Mouse (Mus musculus) lung, embryonic 15.5 days (tissue): ENCODE measurements around the gene Gramd1b. TPM values are rescaled to one million over a fixed set of nuclear protein-coding genes. Genes with fewer than 3 reads are reported as not detected.

Experiments
- ATAC-seq: fragments of 200-750 bp; cut with Nextera tagmentation; 2 replicates; pipeline ENCODE4 v1.8.0; 2017; ENCODE audit warnings: moderate number of reproducible peaks, borderline replicate concordance; ENCODE audit not compliant: low FRiP score, low TSS enrichment; ENCODE audit errors: extremely low read depth
- H3K27ac ChIP-seq: fragments of 300-500 bp; sonication (generic); 2 replicates; pipeline ENCODE4 v1.5.1; 2015; ENCODE audit warnings: moderate library complexity, mild to moderate bottlenecking, inconsistent platforms
- H3K27me3 ChIP-seq: fragments of 300-500 bp; sonication (generic); 2 replicates; pipeline ENCODE4 v1.6.1; 2015; ENCODE audit warnings: inconsistent platforms
- H3K36me3 ChIP-seq: fragments of 300-500 bp; sonication (generic); 2 replicates; pipeline ENCODE4 v1.6.1; 2015; ENCODE audit warnings: inconsistent platforms
- H3K4me1 ChIP-seq: fragments of 300-500 bp; sonication (generic); 2 replicates; pipeline ENCODE4 v1.6.1; 2015; ENCODE audit warnings: inconsistent platforms
- H3K4me2 ChIP-seq: fragments of 300-500 bp; sonication (generic); 2 replicates; pipeline ENCODE4 v1.6.1; 2015; ENCODE audit warnings: inconsistent platforms, mild to moderate bottlenecking, moderate library complexity
- H3K4me3 ChIP-seq: fragments of 300-500 bp; sonication (generic); 2 replicates; pipeline ENCODE4 v1.5.1; 2015; ENCODE audit warnings: mild to moderate bottlenecking, inconsistent platforms
- H3K9ac ChIP-seq: fragments of 300-500 bp; sonication (generic); 2 replicates; pipeline ENCODE4 v1.6.1; 2015; ENCODE audit warnings: inconsistent platforms
- H3K9me3 ChIP-seq: fragments of 300-500 bp; sonication (generic); 2 replicates; pipeline ENCODE4 v1.6.1; 2016; ENCODE audit warnings: inconsistent platforms
- WGBS: fragments of 180-500 bp; shearing (Covaris S2); methylation state at CpG from one replicate; pipeline ENCODE4 v1.1.7; 2015; 5-methylcytosine and 5-hydroxymethylcytosine counted together
- polyA plus RNA-seq: library from polyadenylated mRNA; unstranded; fragments of >200 nt; fragmentation: Nextera tagmentation; extraction: Ambion mirVana; gene quantifications from 2 replicates; pipeline ENCODE4 v1.2.1, GENCODE M21; 2015

Gene Gramd1b
- polyA plus RNA-seq, 1 experiment from 2014 or later: 5.5 TPM

- H3K4me3 ChIP-seq: no peak overlapping the region
- H3K4me2 ChIP-seq: no peak overlapping the region
- 79% methylated on average over 5 of the region's 5 CpGs for WGBS
- ATAC-seq: no peak
- H3K9me3 ChIP-seq: no peaks in the 10 kb centered on the region
- H3K27ac ChIP-seq: no peak overlapping the region
- no peak overlapping the region for H3K9ac ChIP-seq
- no peaks in the 10 kb centered on the region for H3K4me1 ChIP-seq
- H3K27me3 ChIP-seq: no peaks in the 10 kb centered on the region
- H3K36me3 ChIP-seq: no peaks in the 10 kb centered on the region
Observed at GRCm38 (mm10) chr9:40547876-40548275, 16.7 kb upstream of the Gramd1b start.

- no peaks in the 10 kb centered on the region for H3K4me1 ChIP-seq
- H3K4me2 ChIP-seq: no peak overlapping the region
- WGBS: 86% methylated on average over 6 of the region's 6 CpGs
- no peak for ATAC-seq
- no peaks in the 10 kb centered on the region for H3K9me3 ChIP-seq
- no peak overlapping the region for H3K9ac ChIP-seq
- no peaks in the 10 kb centered on the region for H3K36me3 ChIP-seq
- H3K27ac ChIP-seq: no peak overlapping the region
- no peaks in the 10 kb centered on the region for H3K27me3 ChIP-seq
- H3K4me3 ChIP-seq: no peak overlapping the region
Observed at GRCm38 (mm10) chr9:40545193-40545592, 14.0 kb upstream of the Gramd1b start.

- WGBS: 79% methylated on average over 8 of the region's 8 CpGs
- Histone ChIP-seq H3K4me2 (no peak overlapping the region), H3K9me3 (no peaks in the 10 kb centered on the region), H3K4me1 (peaks cover 5% of the 10 kb centered on the region), H3K9ac (no peak overlapping the region), H3K4me3 (no peak overlapping the region), H3K27me3 (no peaks in the 10 kb centered on the region), H3K36me3 (no peaks in the 10 kb centered on the region), H3K27ac (no peak overlapping the region)
- no peak for ATAC-seq
Observed at GRCm38 (mm10) chr9:40539588-40540140, 8.5 kb upstream of the Gramd1b start.

- peaks cover 5% of the 10 kb centered on the region for H3K4me1 ChIP-seq
- H3K27me3 ChIP-seq: no peaks in the 10 kb centered on the region
- ATAC-seq: peak; percentile 46; the same call in 1 of the 2 replicates
- no peak overlapping the region for H3K4me3 ChIP-seq
- H3K9me3 ChIP-seq: no peaks in the 10 kb centered on the region
- no peak overlapping the region for H3K4me2 ChIP-seq
- H3K9ac ChIP-seq: no peak overlapping the region
- no peak overlapping the region for H3K27ac ChIP-seq
- H3K36me3 ChIP-seq: no peaks in the 10 kb centered on the region
- 31% methylated on average over 2 of the region's 2 CpGs for WGBS
Observed at GRCm38 (mm10) chr9:40537708-40538105, 6.5 kb upstream of the Gramd1b start.

- 64% methylated on average over 3 of the region's 3 CpGs for WGBS
- Histone ChIP-seq H3K27ac (no peak overlapping the region), H3K36me3 (no peaks in the 10 kb centered on the region), H3K4me3 (no peak overlapping the region), H3K4me2 (no peak overlapping the region), H3K27me3 (peaks cover 2% of the 10 kb centered on the region; the same call in 1 of the 2 replicates), H3K4me1 (peaks cover 5% of the 10 kb centered on the region), H3K9ac (no peak overlapping the region), H3K9me3 (no peaks in the 10 kb centered on the region)
- ATAC-seq: no peak
Observed at GRCm38 (mm10) chr9:40537044-40537707, 6.0 kb upstream of the Gramd1b start.

- no peaks in the 10 kb centered on the region for H3K36me3 ChIP-seq
- no peak for ATAC-seq
- H3K4me3 ChIP-seq: peak overlapping the region; percentile 45
- no peak overlapping the region for H3K27ac ChIP-seq
- peaks cover 26% of the 10 kb centered on the region for H3K27me3 ChIP-seq
- H3K9me3 ChIP-seq: no peaks in the 10 kb centered on the region
- H3K4me1 ChIP-seq: peaks cover 6% of the 10 kb centered on the region; the same call in 1 of the 2 replicates
- peak overlapping the region; percentile 86 for H3K4me2 ChIP-seq
- no peak overlapping the region for H3K9ac ChIP-seq
- WGBS: 57% methylated on average over 8 of the region's 8 CpGs
Observed at GRCm38 (mm10) chr9:40530536-40530935, 647 bp downstream of the Gramd1b start.

GRCm38 (mm10) chr9:40528733-40529132 is 2.5 kb downstream of the Gramd1b start:
- H3K9me3 ChIP-seq: no peaks in the 10 kb centered on the region
- H3K9ac ChIP-seq: no peak overlapping the region
- no peaks in the 10 kb centered on the region for H3K36me3 ChIP-seq
- 49% methylated on average over 4 of the region's 4 CpGs for WGBS
- ATAC-seq: no peak
- no peak overlapping the region for H3K4me3 ChIP-seq
- no peak overlapping the region for H3K4me2 ChIP-seq
- peaks cover 6% of the 10 kb centered on the region; the same call in 1 of the 2 replicates for H3K4me1 ChIP-seq
- H3K27ac ChIP-seq: no peak overlapping the region
- peaks cover 26% of the 10 kb centered on the region for H3K27me3 ChIP-seq

GRCm38 (mm10) chr9:40526928-40527327 is 4.3 kb downstream of the Gramd1b start:
- 28% methylated on average over 3 of the region's 3 CpGs for WGBS

GRCm38 (mm10) chr9:40522156-40522555 is 9.0 kb downstream of the Gramd1b start:
- WGBS: 73% methylated on average over 7 of the region's 7 CpGs
- Histone ChIP-seq H3K4me2 (no peak overlapping the region), H3K27ac (no peak overlapping the region), H3K4me1 (no peaks in the 10 kb centered on the region), H3K9ac (no peak overlapping the region), H3K36me3 (no peaks in the 10 kb centered on the region), H3K27me3 (no peaks in the 10 kb centered on the region), H3K9me3 (no peaks in the 10 kb centered on the region), H3K4me3 (no peak overlapping the region)
- no peak for ATAC-seq

More at GRCm38 (mm10) chr9:40526928-40527327, 4.3 kb downstream of the Gramd1b start:
- Histone ChIP-seq H3K36me3 (no peaks in the 10 kb centered on the region), H3K4me2 (no peak overlapping the region), H3K4me3 (no peak overlapping the region), H3K4me1 (peaks cover 6% of the 10 kb centered on the region; the same call in 1 of the 2 replicates), H3K9ac (no peak overlapping the region), H3K27me3 (peaks cover 21% of the 10 kb centered on the region), H3K9me3 (no peaks in the 10 kb centered on the region), H3K27ac (no peak overlapping the region)
- no peak for ATAC-seq

GRCm38 (mm10) chr9:40521097-40521496 is 10.1 kb downstream of the Gramd1b start:
- H3K4me1 ChIP-seq: no peaks in the 10 kb centered on the region
- H3K27ac ChIP-seq: no peak overlapping the region
- no peak overlapping the region for H3K4me2 ChIP-seq
- WGBS: 75% methylated on average over 6 of the region's 6 CpGs
- H3K4me3 ChIP-seq: no peak overlapping the region
- no peaks in the 10 kb centered on the region for H3K9me3 ChIP-seq
- H3K36me3 ChIP-seq: no peaks in the 10 kb centered on the region
- no peak for ATAC-seq
- H3K9ac ChIP-seq: no peak overlapping the region
- H3K27me3 ChIP-seq: no peaks in the 10 kb centered on the region

- H3K9me3 ChIP-seq: no peaks in the 10 kb centered on the region
- no peak overlapping the region for H3K4me3 ChIP-seq
- ATAC-seq: no peak
- H3K4me1 ChIP-seq: no peaks in the 10 kb centered on the region
- H3K27ac ChIP-seq: no peak overlapping the region
- no peak overlapping the region for H3K4me2 ChIP-seq
- no peaks in the 10 kb centered on the region for H3K27me3 ChIP-seq
- no peak overlapping the region for H3K9ac ChIP-seq
- WGBS: 75% methylated on average over 3 of the region's 3 CpGs
- H3K36me3 ChIP-seq: no peaks in the 10 kb centered on the region
Observed at GRCm38 (mm10) chr9:40519294-40519693, 11.9 kb downstream of the Gramd1b start.

GRCm38 (mm10) chr9:40511970-40512369 is 19.2 kb downstream of the Gramd1b start:
- Histone ChIP-seq H3K36me3 (no peaks in the 10 kb centered on the region), H3K4me1 (no peaks in the 10 kb centered on the region), H3K4me3 (no peak overlapping the region), H3K4me2 (no peak overlapping the region), H3K9me3 (no peaks in the 10 kb centered on the region), H3K27me3 (no peaks in the 10 kb centered on the region), H3K27ac (no peak overlapping the region), H3K9ac (no peak overlapping the region)
- 68% methylated on average over 2 of the region's 2 CpGs for WGBS
- ATAC-seq: no peak
